Mouse (Mus musculus): ENCODE results near the gene Klhl5.

Gene Klhl5

GRCm38 (mm10) chr5:65106876-65107772 lies at the start of gene Klhl5:
Gene Klhl5 (plus strand): TSS chr5:65107539.
- in situ Hi-C loops (cut with MboI, MseI): no loop called here

GRCm38 (mm10) chr5:65057596-65057995 lies 49.7 kb upstream of the Klhl5 start:
- in situ Hi-C loops (cut with MboI, MseI): no loop called here

DNA sequence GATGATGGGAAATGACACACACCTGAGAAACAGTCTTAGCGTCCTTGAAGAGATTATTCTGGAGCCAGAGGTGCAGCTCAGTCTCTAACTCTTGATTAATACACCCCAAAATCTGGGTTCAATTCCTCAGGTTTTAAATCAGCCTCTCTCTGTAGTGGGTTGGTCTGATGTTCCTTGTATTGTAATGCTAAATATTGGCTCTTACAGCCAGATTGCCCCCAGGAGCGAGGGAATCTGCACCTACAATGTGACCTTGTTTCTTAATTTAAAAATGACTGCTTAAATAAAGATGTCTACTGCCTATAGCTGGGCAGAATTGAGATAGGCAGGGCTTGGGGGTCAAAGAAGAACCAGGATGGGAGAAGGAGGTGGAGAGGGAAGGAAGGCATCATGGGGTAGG lies 47.5 kb upstream of the Klhl5 start:
- in situ Hi-C loops (cut with MboI, MseI): no loop called here

DNA sequence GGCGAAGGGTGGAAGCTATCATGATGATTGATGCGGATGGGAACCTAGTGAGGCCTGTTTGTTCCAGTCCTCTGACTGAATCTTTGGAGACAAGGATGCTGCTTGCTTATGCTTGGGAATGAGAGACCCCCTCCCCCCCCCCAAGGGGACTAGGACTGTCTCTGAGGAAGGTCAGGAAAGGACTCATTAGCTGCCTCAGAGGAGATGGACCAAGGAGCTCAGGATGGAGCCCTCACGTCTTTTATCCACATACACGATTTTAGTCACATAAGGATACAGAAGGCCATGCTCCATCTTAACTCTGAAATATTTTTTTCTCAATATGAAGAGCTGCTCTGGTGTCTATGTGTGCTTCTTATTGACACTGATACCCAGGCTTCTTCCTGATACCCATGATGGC lies 45.1 kb upstream of the Klhl5 start:
- in situ Hi-C loops (cut with MboI, MseI): no loop called here

DNA sequence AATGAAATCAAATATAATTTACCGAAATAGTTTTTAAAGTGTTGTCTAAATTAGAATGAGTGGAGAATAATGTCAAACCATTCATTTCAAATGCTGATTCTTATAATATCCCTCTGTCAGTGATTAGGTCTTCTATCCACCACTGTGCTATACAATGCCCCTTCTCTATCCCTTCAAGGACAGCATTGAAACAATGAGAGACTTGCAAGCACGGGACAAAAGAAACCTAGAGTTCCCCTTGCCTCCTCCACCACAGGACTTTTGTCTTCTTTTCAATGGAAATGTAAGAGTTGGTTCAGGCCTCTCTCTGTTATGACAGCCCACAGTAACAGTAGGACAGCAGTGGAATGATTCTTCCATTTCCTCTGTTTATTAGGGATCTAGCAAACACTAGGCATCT lies 44.1 kb upstream of the Klhl5 start:
- in situ Hi-C loops (cut with MboI, MseI): no loop called here

DNA sequence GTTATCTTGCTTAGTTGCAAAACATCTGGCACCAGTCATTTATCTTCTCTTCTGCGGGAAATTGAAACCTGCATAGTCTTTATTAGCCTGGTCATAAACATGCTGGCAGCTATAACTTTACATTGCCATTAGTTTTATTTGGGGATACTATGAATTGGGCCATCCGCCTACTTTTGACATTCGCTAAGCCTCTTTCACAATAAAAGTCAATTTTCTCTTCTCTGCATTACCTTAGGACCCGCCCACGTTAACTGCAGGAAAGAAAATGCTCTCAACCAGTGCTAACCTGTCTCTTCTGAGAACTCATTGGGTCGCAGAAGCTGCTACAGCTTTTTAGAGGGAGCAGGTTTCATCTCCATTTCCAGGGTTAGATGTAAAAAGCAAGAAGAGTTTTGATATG lies 39.2 kb upstream of the Klhl5 start:
- in situ Hi-C loops (cut with MboI, MseI): loop anchor here in 1 of 2 experiments (5.0 kb wide), 1 partner anchor 59 kb away; no protein-coding TSS in a partner anchor

- in situ Hi-C loops (cut with MboI, MseI): loop anchor here in 1 of 2 experiments (5.0 kb wide), 1 partner anchor 57 kb away; no protein-coding TSS in a partner anchor
Observed at GRCm38 (mm10) chr5:65069872-65070271, 37.5 kb upstream of the Klhl5 start.

- in situ Hi-C loops (cut with MboI, MseI): no loop called here
Observed at GRCm38 (mm10) chr5:65071689-65072118, 35.6 kb upstream of the Klhl5 start.

DNA sequence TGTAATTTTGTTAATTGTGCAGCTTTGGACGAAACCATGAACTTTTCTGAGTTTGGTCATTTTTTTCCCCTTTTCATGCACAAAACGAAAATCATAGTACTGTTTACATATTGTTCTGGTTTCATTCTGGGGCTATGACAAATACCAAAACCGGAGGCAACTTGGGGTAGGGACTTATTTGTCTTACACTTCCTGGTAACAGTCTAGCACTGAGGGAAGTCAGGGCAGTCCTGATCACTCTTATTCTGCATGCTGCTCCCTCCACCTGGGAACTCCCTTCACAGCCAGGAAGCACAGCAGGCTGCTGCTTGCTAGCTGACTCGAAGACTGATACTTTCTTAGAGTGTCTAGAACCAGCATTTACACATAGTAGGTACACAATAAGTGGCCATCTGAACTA lies 34.1 kb upstream of the Klhl5 start:
- in situ Hi-C loops (cut with MboI, MseI): no loop called here

- in situ Hi-C loops (cut with MboI, MseI): no loop called here
Observed at GRCm38 (mm10) chr5:65074693-65075092, 32.6 kb upstream of the Klhl5 start.

DNA sequence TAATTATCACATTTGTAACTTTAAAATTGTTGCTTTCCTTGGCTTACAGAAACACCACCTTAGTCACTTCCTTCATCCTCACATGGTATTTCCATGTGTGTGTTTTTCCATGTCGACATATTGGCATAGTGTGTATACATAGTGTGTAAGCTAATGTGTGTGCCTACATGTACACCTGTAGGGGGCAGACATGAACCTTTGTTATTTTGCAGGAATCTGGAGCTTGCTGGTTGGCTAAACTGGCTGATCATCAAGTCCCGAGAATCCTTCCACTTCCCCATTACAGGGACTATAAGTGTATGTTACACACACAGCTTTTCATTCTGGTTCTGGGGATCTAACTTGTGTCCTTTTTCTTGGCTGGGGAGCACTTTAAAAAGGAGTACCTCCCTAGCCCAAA lies 31.3 kb upstream of the Klhl5 start:
- in situ Hi-C loops (cut with MboI, MseI): no loop called here

GRCm38 (mm10) chr5:65076748-65077147 lies 30.6 kb upstream of the Klhl5 start:
- in situ Hi-C loops (cut with MboI, MseI): no loop called here

GRCm38 (mm10) chr5:65078081-65078480 lies 29.3 kb upstream of the Klhl5 start:
- in situ Hi-C loops (cut with MboI, MseI): no loop called here

- in situ Hi-C loops (cut with MboI, MseI): no loop called here
Observed at GRCm38 (mm10) chr5:65079881-65080280, 27.5 kb upstream of the Klhl5 start.

DNA sequence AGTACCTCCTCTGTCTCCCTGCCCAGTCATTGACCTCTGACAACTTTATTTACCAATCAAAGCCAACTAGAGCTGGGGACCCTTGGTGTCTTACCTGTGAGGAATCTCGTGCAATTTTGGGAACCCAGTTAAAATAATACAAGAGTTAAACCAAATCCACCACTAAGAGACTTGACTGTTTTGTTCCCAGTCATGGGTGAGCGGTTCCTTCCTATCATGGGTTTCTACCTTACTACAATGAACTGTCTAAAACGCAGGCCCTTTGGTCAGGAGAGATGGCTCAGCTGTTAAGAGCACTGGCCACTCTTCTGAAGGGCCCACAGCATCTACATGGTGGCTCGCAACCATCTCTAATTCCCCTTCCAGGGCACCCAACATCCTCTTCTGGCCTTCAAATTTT lies 25.5 kb upstream of the Klhl5 start:
- in situ Hi-C loops (cut with MboI, MseI): no loop called here

DNA sequence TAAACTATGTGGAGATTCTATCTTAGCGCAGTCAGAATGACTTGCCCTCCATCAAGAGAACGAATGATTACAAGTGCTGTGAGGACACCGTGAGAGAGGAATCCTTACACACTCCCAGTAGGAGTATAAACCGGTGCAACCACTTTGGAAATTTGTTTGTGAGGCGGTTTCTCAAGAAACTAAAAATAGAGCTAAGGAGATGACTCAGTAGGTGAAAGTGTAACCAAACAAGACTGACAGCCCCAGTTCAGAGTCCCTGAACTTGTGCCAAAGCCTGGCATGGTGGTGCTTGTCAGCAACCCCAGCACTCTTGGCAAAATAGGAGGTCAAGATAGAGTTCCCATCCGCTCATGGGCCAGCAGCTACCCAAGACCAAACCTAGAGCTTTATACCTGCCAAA lies 20.8 kb upstream of the Klhl5 start:
- in situ Hi-C loops (cut with MboI, MseI): no loop called here

DNA sequence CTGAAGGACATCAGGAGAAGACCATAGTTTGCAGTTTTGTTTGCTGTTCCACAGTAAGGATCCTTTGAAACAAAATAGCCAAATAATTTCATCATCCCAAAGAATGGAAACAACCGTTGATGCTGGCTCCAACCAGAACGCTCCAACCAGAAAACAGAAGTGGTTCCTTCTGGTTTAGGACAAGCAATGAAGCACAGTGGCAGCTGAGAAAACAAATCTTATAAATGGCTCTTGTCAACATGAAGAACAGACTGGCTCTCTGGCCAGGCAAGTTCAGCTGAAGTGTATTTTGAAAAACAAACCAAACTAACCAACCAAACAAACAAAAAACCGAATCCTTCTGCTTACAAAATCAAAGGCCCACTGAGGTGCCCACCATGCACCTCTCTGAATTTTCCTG lies 17.6 kb upstream of the Klhl5 start:
- in situ Hi-C loops (cut with MboI, MseI): no loop called here

DNA sequence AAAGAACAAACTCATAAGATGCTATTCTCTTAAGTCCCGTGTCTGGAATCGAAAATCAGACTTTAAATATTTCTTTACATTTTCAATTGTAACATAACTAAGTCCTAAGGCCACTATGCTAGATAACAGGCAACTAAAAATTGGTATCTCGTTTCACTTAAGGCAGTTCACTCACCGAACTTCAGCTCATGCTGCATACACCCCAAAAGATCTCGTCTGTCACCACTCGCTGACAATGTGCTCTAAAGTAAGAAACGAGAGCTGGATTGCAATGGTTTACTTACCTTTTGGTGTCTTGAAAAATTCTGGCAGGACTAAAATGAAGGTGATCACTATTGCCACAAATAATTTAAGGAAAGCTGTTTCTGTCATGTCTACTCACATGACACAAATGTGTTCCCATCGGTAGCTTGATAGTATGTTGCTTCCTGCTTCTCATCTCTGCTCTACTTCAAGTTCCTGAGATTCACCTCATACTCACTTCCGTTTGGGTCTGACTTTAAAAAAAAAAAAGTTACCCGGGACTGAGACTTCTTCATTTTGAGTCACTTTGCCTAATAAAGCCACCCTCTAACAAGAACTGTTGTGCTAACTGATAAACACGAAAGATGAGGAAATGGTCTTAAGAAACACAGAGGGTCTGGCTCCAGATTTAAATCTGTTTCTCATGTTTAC lies 16.0 kb upstream of the Klhl5 start:
- in situ Hi-C loops (cut with MboI, MseI): no loop called here

DNA sequence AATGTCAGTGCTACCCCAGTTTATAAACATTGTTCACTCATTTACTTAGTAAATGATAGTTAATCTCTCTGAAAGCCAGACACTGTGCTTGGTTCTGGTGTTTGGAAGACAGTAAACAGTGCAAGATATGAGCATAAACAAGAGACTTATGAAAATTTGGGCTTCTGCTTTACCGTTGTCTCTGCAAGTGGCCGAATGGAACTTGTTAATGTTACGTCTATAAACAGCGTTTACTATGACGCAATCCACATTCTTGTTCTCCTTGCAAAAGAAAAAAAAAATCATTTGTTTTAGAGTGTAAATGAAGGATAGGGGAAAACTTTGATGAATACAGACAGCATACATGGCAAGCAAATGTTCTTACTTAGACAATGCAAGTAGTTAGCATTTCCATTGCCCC lies 15.4 kb upstream of the Klhl5 start, which contains the start of gene Tmem156:
Tmem156 (minus strand) TSS at position 212 of the 400 bp plus-strand sequence.
- in situ Hi-C loops (cut with MboI, MseI): no loop called here

GRCm38 (mm10) chr5:65093769-65094168 lies 13.6 kb upstream of the Klhl5 start:
- in situ Hi-C loops (cut with MboI, MseI): no loop called here

GRCm38 (mm10) chr5:65094902-65095545 lies 12.3 kb upstream of the Klhl5 start:
- in situ Hi-C loops (cut with MboI, MseI): no loop called here

DNA sequence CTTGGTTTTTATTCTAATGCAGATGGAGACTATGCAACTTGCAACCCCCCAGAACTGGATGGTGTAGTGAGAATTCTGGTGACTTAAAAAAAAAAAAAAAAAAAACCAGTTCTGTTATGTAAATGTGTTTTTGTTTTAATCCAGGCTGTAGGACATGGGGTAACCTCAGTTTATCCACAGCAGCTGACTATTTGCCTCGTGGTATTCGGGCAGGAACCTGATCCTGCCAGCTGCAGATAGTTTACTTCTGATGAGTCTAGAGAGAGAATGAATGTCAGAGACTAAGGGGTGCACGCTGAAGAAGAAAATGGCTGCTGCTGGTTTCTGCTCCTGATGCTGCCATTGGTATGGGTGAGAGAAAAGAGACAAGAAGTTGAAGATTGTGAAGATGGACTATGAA lies 11.3 kb upstream of the Klhl5 start:
- in situ Hi-C loops (cut with MboI, MseI): no loop called here

All from T-helper 17 cell (primary cell).